Mouse (Mus musculus): ENCODE measurements around the gene Plpp1.

Plpp1 gene

GRCm38 (mm10) chr13:112772861-112773260 lies 27.7 kb upstream of the Plpp1 start:
- DNase-seq (ENCODE audit: low read depth, low spot score) = no peak

- no peak for DNase-seq (ENCODE audit: low read depth, low spot score)
Observed at GRCm38 (mm10) chr13:112773991-112774675, 26.5 kb upstream of the Plpp1 start.

DNA sequence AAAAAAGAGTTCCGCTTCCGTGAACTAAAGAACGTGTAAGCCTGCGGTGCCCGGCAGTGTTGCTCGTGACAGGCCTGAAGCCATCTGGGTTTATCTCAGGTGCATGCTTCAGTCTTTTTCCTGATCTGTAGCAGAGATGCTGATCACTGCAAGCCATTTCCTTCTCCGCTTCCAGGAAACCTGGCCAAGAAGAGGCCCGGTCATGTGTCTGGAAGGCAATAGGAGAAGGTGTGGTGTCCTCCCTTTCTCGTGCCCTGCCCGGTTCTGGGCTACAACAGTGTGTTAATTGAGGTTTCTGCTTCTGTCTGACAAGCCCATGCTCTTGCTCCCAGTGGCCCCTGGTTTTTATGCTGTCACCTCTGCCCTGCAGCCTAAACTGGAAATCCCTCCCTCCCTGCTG lies 24.7 kb upstream of the Plpp1 start:
- DNase-seq (ENCODE audit: low read depth, low spot score) = no peak

DNA sequence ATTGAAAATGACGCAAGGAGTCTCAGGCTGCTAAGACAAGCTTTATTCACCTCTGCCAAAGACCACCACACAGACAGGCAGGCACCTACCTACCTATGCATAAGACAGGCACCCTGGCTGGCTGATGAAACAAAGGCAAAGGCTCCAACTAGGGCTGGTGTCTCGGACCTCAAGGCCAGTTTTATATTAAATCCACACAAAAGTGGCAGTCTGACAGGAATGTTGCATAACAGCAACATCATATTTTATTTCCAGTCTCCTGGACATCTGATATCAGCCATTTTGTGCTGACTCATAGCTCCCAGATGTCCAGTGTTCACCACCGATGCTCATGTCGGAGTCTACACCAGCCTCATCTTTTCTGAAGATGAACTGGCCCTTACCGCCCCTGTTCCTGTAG lies 22.2 kb upstream of the Plpp1 start:
- no peak for DNase-seq (ENCODE audit: low read depth, low spot score)

- DNase-seq (ENCODE audit: low read depth, low spot score) = no peak
Observed at GRCm38 (mm10) chr13:112785305-112785704, 15.3 kb upstream of the Plpp1 start.

- no peak for DNase-seq (ENCODE audit: low read depth, low spot score)
Observed at GRCm38 (mm10) chr13:112786142-112786541, 14.4 kb upstream of the Plpp1 start.

DNA sequence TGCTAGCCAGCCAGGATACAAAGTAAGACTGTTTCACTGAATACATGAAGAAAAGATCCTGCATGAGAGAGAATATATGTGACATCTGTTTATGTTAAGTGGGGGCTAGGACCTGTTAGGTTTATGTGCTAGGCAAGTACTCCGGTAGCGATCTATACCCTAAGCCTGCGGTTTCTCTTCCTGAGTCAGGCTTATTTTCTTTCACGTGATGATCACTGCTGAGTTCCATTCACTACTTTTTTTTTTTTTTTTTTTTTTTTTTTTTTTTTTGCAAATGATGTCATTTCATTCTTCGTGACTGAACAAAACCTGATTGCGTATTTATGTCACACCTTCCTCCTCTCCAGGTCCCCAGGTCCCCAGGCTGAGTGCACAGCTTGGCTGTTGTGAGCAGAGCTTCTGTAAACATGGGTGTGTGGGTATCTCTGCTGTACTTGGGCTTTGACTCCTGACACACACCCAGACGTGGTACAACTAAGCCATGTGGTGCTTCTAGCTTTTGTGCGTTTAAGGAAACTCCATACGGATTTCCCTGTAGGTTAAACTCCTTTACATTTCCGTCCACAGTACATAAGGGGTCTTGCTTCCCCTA lies 13.6 kb upstream of the Plpp1 start:
- no peak for DNase-seq (ENCODE audit: low read depth, low spot score)

GRCm38 (mm10) chr13:112790774-112791173 lies 9.8 kb upstream of the Plpp1 start:
- DNase-seq (ENCODE audit: low read depth, low spot score) = no peak

GRCm38 (mm10) chr13:112791906-112792305 lies 8.7 kb upstream of the Plpp1 start:
- DNase-seq (ENCODE audit: low read depth, low spot score) = no peak

- DNase-seq (ENCODE audit: low read depth, low spot score) = peak; percentile 26
Observed at GRCm38 (mm10) chr13:112798243-112798952, 2.2 kb upstream of the Plpp1 start.

- peak; percentile 64 for DNase-seq (ENCODE audit: low read depth, low spot score)
Observed at GRCm38 (mm10) chr13:112798953-112799305, 1.7 kb upstream of the Plpp1 start.

DNA sequence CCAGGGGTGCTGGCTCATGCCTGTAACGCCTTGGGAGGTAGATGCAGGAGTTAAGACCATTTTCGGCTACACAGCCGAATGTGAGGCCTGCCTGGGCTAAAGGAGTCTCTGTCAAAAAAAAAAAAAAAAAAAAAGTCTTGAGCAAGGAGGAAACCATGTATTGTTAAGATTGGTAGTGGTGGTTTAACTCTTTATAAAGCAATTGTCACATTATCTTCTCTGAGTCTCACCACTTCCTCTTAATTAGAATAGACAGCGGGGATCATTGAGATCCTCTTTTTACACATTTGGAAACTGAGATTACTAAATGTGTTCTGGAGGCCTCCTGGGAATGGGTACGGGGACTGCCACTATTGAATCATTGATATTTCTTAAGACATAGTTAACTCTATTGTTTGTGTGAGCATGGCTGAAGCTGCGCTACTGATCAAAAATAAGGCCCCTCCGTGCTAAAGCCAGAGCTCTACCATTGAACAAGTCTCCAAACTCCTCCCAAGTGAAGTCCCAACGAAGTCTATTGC lies 811 bp upstream of the Plpp1 start:
- no peak for DNase-seq (ENCODE audit: low read depth, low spot score)

GRCm38 (mm10) chr13:112801381-112802004 lies 901 bp downstream of the Plpp1 start:
- peak; percentile 29 for DNase-seq (ENCODE audit: low read depth, low spot score)

DNA sequence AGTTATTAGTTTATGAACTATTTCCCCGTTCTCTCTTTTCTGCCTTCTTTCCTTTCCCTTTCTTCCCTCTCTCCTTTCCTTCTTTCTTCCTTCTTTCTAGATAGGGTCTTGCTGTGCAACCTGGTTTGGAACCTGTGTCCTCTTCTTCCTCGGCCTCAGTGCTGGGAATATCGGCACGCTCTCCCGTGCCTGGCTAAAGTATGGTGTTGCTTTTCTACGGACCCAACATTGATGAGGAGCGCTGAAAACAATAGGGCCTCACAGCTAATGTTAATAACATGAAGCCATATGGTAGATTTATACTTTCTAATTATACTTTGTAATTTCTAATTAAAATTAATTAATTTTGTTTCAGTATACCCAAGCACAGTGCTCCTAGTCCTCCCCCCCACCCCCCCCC lies 2.5 kb downstream of the Plpp1 start:
- no peak for DNase-seq (ENCODE audit: low read depth, low spot score)

DNA sequence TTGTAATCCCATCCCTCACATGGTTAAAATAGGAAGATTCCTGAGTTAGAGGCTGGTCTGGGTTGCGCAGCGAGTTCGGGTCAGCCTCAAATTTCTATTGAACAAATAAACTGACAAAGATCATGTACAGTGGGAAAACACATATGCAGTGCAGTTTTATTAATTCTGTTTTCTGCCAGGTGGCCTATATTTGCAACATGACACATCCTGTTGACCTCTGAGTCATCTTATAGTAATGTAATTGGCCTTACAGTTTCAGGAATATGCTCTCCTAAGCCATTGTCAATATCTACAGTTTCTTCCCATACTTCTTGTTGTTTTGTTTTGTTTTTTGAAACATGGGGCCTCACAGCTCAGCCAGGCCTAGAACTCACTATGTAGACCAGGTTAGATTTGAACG lies 3.1 kb downstream of the Plpp1 start:
- no peak for DNase-seq (ENCODE audit: low read depth, low spot score)

- no peak for DNase-seq (ENCODE audit: low read depth, low spot score)
Observed at GRCm38 (mm10) chr13:112805529-112805928, 4.9 kb downstream of the Plpp1 start.

DNA sequence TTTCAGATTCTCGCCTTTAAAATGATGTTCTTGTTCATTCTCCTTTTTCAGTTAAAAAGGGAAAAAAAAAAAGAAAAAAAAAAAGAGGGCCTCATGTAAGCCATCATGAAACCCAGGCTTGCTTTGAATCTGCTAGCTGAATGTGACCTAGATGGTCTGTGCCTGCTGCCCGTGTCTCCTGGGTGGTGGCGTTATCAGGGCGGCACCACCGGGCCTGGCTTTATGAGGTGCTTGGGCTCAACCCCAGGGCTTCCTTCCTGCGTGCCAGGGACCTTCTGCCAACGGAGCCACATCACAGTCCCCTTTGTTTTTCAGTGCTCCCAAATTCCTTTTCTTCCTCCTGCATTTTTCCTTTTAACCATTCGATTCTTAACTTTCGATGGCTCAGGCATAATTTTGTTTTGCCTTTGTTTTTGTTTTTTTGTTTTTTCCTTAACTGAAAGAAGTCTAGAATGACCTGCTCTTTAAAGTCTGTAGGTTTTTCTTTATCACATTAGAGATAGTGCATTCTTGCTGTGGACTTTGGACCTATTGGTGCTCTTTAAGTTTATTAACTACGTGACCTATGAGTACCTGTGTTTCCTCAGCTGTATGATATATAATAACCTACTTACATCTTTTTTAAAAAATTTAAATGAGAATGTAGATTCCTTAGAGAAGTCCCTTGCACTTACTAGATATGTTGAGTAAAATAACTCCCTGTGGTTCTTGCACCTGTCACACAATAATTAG lies 7.5 kb downstream of the Plpp1 start:
- DNase-seq (ENCODE audit: low read depth, low spot score) = no peak

DNA sequence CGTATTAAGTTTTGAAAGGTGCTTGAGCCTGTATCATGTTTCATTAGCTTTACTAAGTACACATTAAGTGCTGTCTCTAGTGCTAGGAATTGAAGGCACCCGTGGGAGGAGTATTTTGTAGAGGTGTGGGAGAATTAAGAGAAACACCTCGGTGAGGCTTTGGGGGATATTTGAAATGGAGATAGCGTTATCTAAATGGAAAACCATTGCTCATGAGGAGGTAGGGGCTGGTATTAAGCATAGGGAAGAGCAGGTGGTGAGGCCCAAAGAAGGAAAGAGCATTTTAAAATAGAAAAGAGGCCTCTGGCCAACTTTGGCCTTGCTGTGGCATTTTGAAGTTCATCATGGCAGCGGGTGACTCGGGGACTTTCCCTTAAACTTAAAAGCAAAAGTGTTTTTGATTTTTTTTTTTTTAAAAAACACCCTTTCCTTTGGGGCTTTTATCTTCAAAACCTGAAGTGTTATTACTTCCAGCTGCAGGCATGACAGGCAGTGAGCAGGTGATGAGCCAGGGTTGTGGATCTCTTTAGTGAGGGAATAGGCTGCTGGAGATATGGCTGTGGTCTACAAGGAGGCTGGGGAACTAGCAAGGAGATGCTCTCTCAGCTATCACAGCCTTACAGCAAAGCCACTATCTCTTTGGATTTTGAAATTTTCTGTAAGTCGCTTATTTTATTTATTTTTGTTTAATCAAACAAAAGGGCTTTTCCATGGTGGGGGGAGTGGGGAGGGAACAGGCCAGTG lies 9.1 kb downstream of the Plpp1 start:
- DNase-seq (ENCODE audit: low read depth, low spot score) = no peak

GRCm38 (mm10) chr13:112810248-112810645 lies 9.7 kb downstream of the Plpp1 start:
- DNase-seq (ENCODE audit: low read depth, low spot score) = no peak

GRCm38 (mm10) chr13:112810751-112811150 lies 10.2 kb downstream of the Plpp1 start:
- no peak for DNase-seq (ENCODE audit: low read depth, low spot score)

Measured in WW6 (cell line).